Mouse (Mus musculus) splenic B cell, adult 2 months (primary cell): ENCODE measurements at regions not wholly inside any gene's neighbourhood (a gene's known extent, or its start where the extent isn't known, plus 50 kb on each side); places are given as distances from the start of the nearest gene placed in this dataset.
"Not testable (repeated sequence)": the region's sequence is repeated elsewhere in the genome, so short reads cannot be mapped to it uniquely, and the experiment has no call there.

Experiments used
- DNase-seq: peaks from one replicate; pipeline ENCODE4 v3.0.0-alpha.2; 2011; ENCODE audit warnings: low read depth, low spot score
- H3K27me3 ChIP-seq: 2 replicates; pipeline ENCODE4 v1.6.1; 2012; ENCODE audit warnings: mild to moderate bottlenecking, low read length, moderate library complexity, mixed read lengths; ENCODE audit not compliant: control insufficient read depth, poor library complexity, insufficient read depth, severe bottlenecking
- H3K36me3 ChIP-seq: 2 replicates; pipeline ENCODE4 v1.6.1; 2012; ENCODE audit warnings: mild to moderate bottlenecking, low read length, moderate library complexity, mixed read lengths; ENCODE audit not compliant: control insufficient read depth, poor library complexity, insufficient read depth, severe bottlenecking

DNA sequence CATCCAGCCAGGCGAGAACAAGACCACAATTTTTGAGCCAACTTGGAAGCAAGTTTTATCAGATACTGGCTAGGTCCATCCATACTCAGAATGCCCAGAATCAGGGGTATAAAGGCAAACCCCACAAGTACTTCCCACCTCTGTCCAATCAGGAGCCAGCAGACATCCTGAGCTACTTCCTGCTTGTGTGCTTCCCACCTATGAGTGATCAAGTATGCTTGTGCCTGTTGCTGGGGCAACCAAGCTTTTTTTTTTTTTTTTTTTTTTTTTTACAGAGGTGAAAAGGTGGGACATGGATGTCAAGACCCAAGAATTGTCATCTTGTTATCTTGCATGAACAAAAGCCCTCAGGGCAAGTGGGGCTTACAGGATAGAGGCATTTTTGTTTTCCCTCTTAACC, 155.4 kb downstream of the BC067074 start:
- H3K27me3 ChIP-seq, result no peaks in the 10 kb centered on the region
- H3K36me3 ChIP-seq, result no peaks in the 10 kb centered on the region
- DNase-seq, result no peak

DNA sequence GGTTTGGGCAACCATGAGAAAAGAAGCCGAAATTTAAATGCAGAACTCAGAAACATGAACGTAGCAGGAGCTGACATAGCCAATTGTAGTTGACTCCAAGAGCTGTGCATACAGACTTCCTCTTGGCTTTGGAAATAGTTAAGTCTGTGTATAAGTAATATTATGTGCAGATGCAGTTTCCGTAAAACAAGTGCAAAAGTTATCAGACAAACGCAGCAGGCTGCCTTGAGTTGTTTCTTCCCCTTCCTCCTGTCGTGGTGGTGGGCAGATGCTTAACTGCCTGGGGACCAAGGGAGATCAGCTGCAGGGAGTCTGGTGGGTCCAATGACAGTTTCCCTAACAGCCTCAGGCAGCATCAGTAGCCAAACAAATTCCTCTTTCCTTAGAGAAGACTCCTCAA, 153.3 kb downstream of the BC067074 start:
- DNase-seq, result no peak
- Histone ChIP-seq H3K36me3 (no peaks in the 10 kb centered on the region), H3K27me3 (no peaks in the 10 kb centered on the region)

DNA sequence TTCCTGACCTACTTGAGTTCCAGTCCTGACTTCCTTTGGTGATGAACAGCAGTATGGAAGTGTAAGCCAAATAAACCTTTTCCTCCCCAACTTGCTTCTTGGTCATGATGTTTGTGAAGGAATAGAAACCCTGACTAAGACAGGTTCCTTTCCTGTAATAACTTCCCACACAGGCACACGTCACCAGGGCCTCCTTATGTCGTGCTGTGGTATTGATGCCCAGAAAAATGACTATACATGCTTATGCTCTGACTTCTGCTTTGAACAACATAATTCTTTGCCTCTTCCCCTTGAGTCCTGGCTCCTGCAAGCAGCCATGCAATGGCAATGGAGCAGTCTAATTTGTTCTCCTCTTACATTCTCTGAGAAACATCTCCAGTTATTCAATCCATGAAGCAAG, 151.5 kb downstream of the BC067074 start:
- not testable (repeated sequence) for H3K27me3 ChIP-seq, H3K36me3 ChIP-seq, DNase-seq

DNA sequence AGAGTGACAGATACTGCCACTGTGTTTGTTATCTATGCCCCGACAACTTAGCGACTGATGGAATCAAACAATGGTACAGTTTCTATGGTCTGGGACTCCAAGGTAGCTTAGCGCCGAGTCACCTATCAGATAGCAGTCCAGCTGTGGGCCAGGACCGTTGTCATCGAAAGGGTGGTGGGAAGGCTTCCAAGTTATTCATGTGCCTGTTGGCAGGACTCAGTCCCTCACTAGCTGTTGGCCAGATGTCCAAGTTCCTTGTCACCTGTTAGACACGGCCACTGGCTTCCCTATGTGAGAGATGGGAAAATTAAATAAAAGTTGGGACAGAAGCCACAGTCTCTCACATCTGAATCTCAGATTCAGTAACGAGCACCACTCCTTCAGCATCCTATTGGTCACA, 150.1 kb downstream of the BC067074 start:
- Histone ChIP-seq H3K36me3 (no peaks in the 10 kb centered on the region), H3K27me3 (no peaks in the 10 kb centered on the region)
- no peak for DNase-seq

DNA sequence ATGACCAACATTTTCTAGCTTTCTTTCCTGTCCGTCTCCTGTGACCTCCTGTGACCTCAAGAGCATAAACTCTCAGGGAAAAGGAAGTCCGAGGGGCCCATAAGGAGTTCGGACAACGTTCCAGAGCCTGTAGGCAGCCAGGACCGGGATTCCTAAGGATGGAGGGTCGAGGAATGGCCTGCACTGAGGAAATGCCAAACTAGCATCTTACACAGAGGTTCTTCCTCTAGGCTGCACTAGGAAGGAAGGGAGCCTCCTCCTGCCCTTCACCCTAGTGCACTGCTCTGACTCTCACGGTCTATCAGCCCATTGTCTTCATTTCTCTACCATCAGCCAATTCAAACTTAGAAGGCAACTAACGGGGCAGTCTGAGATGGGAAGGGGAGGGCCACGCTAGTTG, 149.2 kb downstream of the BC067074 start:
- H3K27me3 ChIP-seq, result no peaks in the 10 kb centered on the region
- no peaks in the 10 kb centered on the region for H3K36me3 ChIP-seq
- DNase-seq, result no peak

DNA sequence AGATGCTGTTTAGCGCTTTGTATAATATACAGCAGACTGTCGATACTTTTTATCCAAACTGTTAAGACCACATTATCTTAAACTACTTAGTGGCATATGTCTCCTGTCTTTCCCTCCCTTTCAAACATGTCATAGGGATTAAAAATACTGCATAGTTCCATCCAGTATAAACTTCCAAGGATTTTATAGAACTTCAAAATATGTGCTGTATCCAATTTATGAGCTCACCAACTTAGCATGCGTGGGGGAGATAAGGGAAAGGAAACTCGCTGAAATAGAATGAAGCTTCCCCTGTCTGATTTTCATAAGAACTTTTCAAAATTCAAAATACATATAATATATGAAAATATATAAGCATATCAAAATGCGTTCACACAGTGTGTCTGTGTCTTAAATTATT, 147.2 kb downstream of the BC067074 start:
- no peaks in the 10 kb centered on the region for H3K27me3 ChIP-seq
- no peak for DNase-seq
- H3K36me3 ChIP-seq, result no peaks in the 10 kb centered on the region

DNA sequence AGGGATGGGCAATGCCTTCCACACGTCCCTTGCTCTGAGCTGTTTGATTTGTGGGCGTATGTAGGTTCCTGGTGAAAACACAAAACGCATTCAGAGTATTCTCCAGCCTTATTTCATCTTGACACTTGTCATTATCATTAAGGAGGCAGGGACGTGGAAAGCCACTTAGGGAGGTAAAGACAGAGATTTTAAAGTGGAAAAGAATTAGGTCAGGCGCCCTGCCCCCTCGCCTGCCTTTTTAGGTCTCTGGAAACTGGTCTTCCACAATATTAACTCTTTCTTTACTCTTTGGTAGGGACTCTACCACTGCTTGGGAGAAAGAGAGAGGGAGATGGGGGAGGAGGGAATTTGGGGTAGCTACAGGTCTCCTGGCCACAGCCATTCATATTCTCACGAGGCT, 146.6 kb downstream of the BC067074 start:
- no peaks in the 10 kb centered on the region for H3K27me3 ChIP-seq
- DNase-seq, result no peak
- no peaks in the 10 kb centered on the region for H3K36me3 ChIP-seq

DNA sequence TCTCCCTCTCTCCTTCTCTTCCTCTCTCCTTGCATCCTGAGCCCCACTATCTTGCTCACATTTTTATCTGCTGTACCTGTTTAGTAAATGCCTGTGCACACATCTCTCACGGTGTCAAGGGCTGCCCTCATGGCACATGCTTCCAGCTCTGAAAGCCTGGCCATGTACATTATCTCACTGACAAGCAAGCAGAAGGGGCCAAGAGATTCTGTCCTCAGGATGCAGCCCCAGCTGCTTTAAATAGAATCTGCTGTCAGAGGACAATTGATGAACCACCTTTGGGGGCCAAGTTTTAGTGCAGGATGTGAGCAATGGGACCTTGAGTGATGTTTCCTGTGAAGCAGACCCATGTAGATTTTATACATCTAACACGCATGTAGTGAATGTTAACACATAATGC, 145.9 kb downstream of the BC067074 start:
- H3K27me3 ChIP-seq, result no peaks in the 10 kb centered on the region
- no peaks in the 10 kb centered on the region for H3K36me3 ChIP-seq
- no peak for DNase-seq

DNA sequence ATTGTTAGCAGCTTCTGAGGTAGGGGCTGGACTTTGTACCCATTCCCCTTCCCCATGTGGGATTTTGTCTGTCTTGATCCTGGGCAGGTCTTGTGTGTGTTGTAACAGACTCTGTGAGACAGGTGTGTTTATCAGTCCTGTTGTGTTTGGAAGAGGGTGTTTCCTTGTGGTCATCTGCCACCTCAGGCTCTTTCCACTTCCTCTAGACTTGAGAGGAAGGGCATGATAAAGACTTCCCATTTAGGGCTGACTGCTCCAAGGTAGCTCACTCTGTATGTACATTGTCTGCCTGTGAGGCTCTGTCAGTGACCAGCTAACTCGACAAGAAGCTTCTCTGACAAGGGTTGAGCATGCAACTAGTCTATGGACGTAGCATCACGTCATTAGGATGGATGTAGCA, 143.3 kb downstream of the BC067074 start:
- no peaks in the 10 kb centered on the region for H3K27me3 ChIP-seq
- H3K36me3 ChIP-seq, result no peaks in the 10 kb centered on the region
- DNase-seq, result no peak

DNA sequence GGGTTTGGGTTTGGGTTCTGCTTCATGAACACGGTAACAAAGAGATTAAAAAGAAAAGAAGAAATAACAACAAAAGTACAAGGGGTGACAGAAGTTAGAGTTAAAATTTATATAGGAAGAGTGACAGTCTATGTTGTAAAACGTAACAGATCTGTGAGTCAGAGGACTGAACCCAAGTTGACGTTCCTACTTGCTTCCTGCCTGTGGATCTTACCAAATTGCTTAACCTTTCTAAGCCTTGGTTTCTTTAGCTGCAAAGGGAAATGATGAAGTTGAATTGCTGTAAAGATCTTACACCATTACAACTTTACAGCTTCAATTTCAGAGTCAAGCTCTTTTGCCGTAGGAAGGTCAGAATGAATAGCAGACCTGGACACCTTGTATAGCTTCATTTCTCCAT, 142.2 kb downstream of the BC067074 start:
- no peak for DNase-seq
- no peaks in the 10 kb centered on the region for H3K27me3 ChIP-seq
- no peaks in the 10 kb centered on the region for H3K36me3 ChIP-seq

DNA sequence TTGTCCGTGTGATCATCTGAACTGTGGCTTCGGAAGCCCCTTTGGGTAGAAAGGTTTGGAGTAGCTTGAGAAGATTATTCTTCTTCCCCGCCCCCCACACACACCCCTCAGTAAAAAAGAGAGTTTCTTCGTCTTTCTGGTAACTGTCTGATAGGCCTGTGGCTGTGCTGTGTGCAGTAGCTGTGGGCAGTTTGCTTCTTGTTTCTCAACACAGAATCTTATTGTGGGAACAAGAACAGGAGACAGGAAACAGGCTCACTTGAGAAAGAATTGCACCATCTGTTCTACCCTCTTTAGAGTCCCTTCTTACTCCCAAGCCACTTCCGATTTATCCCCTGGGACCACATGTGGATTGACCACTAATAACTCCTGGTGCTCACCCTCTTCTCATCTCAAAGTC, 140.5 kb downstream of the BC067074 start:
- DNase-seq, result no peak
- no peaks in the 10 kb centered on the region for H3K27me3 ChIP-seq
- no peaks in the 10 kb centered on the region for H3K36me3 ChIP-seq

DNA sequence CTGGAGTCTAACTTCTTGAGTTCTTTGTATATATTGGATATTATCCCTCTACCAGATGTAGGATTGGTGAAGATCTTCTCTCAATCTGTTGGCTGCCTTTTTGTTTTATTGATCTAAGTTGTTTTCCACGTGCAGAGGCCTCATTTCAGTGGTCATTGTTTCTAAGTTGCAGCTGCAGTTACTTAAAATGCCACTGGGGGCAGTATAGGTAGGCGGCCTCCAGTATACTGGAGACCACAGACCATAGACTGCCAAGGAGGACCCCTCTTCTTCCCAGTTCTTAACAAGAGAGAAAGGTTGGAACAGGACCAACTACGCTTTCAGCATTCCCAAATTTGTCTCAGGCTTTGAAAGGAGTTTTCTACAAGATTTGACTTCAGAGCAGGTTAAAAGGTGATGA, 136.7 kb downstream of the BC067074 start:
- no peaks in the 10 kb centered on the region for H3K27me3 ChIP-seq
- H3K36me3 ChIP-seq, result no peaks in the 10 kb centered on the region
- peak; percentile 16 for DNase-seq
